12 mouse cellular contexts compared by ENCODE assay signal in genomic region chr13:54792259-54793230, GRCm38 (mm10). TPM values are rescaled to one million over a fixed set of nuclear protein-coding genes. Genes with fewer than 3 reads are reported as not detected.
A peak's percentile ranks its signal among the peaks of the same experiment; 100 is the strongest.
DNase-seq lines count a peak whose midpoint lies in the region; TF ChIP-seq lines count a peak whose summit lies in the region.
"Had no signal": no experiment of that assay in that cellular context is flagged by ENCODE, and none has a peak within 500 bp of the region (broad histone marks: within the 10 kb centered on the region; RNA-seq: fewer than 3 reads in every experiment).

No protein-coding gene starts in this region.

- no peak overlapping the region for H3K4me3 ChIP-seq in layer of hippocampus, adult 2 months
- peak overlapping the region; percentile 62 for H3K4me3 ChIP-seq in E14TG2a.4 (replicated peaks; ENCODE audit: low read length)
- H3K4me3 ChIP-seq: liver, embryonic 13.5 days; neural tube, embryonic 13.5 days had no signal

- peaks cover 66% of the 10 kb centered on the region for H3K4me1 ChIP-seq in E14TG2a.4 (replicated peaks; ENCODE audit: low read depth, low read length)

- H3K36me3 ChIP-seq in E14TG2a.4 (ENCODE audit: insufficient read depth, low read length) = peaks cover 10% of the 10 kb centered on the region
- H3K36me3 ChIP-seq: liver, embryonic 13.5 days; neural tube, embryonic 13.5 days had no signal

- peak; percentile 73 for TF ChIP-seq CTCF in layer of hippocampus, adult 2 months (conservative IDR thresholded peaks at IDR 0.05)
- TF ChIP-seq CTCF in E14TG2a.4 (conservative IDR thresholded peaks at IDR 0.05; ENCODE audit: low read length) = peak; percentile 91

- peaks cover 19% of the 10 kb centered on the region for H3K27me3 ChIP-seq in E14TG2a.4 (ENCODE audit: insufficient read depth, low read length)

- no peaks in the 10 kb centered on the region for H3K9me3 ChIP-seq in E14TG2a.4 (ENCODE audit: low read length)
- H3K9me3 ChIP-seq: liver, embryonic 13.5 days; neural tube, embryonic 13.5 days had no signal

- peak overlapping the region; percentile 36; the same call in 1 of the 2 replicates for H3K27ac ChIP-seq in layer of hippocampus, adult 2 months
- H3K27ac ChIP-seq: liver, embryonic 13.5 days; neural tube, embryonic 13.5 days had no signal

- DNase-seq in adrenal gland, postnatal 36 days = peak; percentile 15 to 44
- DNase-seq in adrenal gland, adult 18-20 months (ENCODE audit: low spot score in 2 of 2) = no peak
- DNase-seq in layer of hippocampus, adult 2 months (ENCODE audit: low spot score in 2 of 2) = no peak
- no peak for DNase-seq in layer of hippocampus, adult 9-11 months
- peak; percentile 43 for DNase-seq in induced T-regulatory cell, adult 2 months (ENCODE audit: low read depth)
- no peak for DNase-seq in neural tube, embryonic 10.5 days (ENCODE audit: extremely low spot score, low spot score)
- DNase-seq in layer of hippocampus, postnatal 10 days (ENCODE audit: low spot score in 2 of 2) = no peak
- DNase-seq: kidney, adult 11 months; liver, embryonic 13.5 days; thymus, adult 18-20 months had no signal

RNA-seq across cellular contexts. Expression of gene Tspan17, which starts 3.4 kb away (rescaled TPM):
- 10 to 100 TPM; 24.0 to 33.4 TPM for total RNA-seq in adrenal gland, postnatal 36 days (2021)
- total RNA-seq in adrenal gland, adult 18-20 months (2021) = 10 to 100 TPM; 32.6 to 46.1 TPM
- 10 to 100 TPM; 96.7 to 97.7 TPM for total RNA-seq in layer of hippocampus, adult 2 months (2021)
- 10 to 100 TPM; 85.6 to 92.1 TPM for total RNA-seq in layer of hippocampus, postnatal 10 days (2021)

RNA-seq across cellular contexts. Expression of gene Eif4e1b, which starts 8.7 kb away (rescaled TPM):
- total RNA-seq in adrenal gland, postnatal 36 days (2021) = not detected
- total RNA-seq in adrenal gland, adult 18-20 months (2021) = not detected
- not detected for total RNA-seq in layer of hippocampus, adult 2 months (2021)
- total RNA-seq in layer of hippocampus, postnatal 10 days (2021) = not detected

RNA-seq across cellular contexts. Expression of gene Sncb, which starts 26.1 kb away (rescaled TPM):
- 1 to 10 TPM; 1.1 to 1.9 TPM for total RNA-seq in adrenal gland, postnatal 36 days (2021)
- 1 to 10 TPM; 1.8 to 3.3 TPM for total RNA-seq in adrenal gland, adult 18-20 months (2021)
- total RNA-seq in layer of hippocampus, adult 2 months (2021) = 100 to 1,000 TPM; 655 to 657 TPM
- total RNA-seq in layer of hippocampus, postnatal 10 days (2021) = 100 to 1,000 TPM; 503 to 525 TPM

RNA-seq across cellular contexts. Expression of gene Gprin1, which starts 42.9 kb away (rescaled TPM):
- 1 to 10 TPM; 2.9 to 3.1 TPM for total RNA-seq in adrenal gland, postnatal 36 days (2021)
- 1 to 10 TPM; 2.5 to 3.2 TPM for total RNA-seq in adrenal gland, adult 18-20 months (2021)
- total RNA-seq in layer of hippocampus, adult 2 months (2021) = 100 to 1,000 TPM; 146 to 150 TPM
- 100 to 1,000 TPM; 204 TPM for total RNA-seq in layer of hippocampus, postnatal 10 days (2021)

Comparison
In these comparisons a context has a peak if more than half of its experiments do, and no peak if none do; other contexts are left out.
1. DNase-seq: peak in adrenal gland, postnatal 36 days (2 of 2) and induced T-regulatory cell, adult 2 months (single experiment); none in adrenal gland, adult 18-20 months (0 of 2), layer of hippocampus, adult 2 months (0 of 2), layer of hippocampus, adult 9-11 months (single experiment), neural tube, embryonic 10.5 days (single experiment) and layer of hippocampus, postnatal 10 days (0 of 2).
2. RNA of gene Sncb, which starts 26.1 kb away (total RNA-seq): 655 to 657 TPM in layer of hippocampus, adult 2 months and 503 to 525 TPM in layer of hippocampus, postnatal 10 days; 1.8 to 3.3 TPM in adrenal gland, adult 18-20 months and 1.1 to 1.9 TPM in adrenal gland, postnatal 36 days; every median in the first group is over 100 times any median in the second.